8 mouse cellular contexts compared by ENCODE assay signal in the genomic region with DNA sequence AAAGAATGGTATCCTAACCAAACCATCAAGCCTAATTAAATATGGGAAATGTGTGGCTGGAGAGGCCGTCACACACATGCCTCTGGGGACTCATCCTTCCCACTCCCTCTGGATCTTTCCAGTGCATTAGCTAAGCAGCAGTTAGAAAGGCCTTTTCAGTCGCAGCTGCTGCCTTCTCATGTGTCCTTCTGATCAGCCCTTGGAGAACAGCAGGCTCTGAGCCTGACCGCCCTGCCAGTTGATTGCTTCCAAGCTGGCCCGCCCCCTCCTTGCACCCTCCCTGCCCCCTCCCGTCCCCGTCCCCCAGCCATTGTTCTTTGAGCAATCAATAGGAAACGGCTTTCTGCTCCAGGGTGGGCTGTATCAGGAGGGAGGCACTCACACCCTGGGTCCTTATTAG. TPM values are rescaled to one million over a fixed set of nuclear protein-coding genes. Genes with fewer than 3 reads are reported as not detected.
DNase-seq lines count a peak whose midpoint lies in the region; ATAC-seq lines count a peak whose summit lies in the region.

No protein-coding gene starts in this region.

- H3K4me2 ChIP-seq in embryonic facial prominence, embryonic 13.5 days = peak overlapping the region; percentile 14; the same call in 1 of the 2 replicates
- H3K4me2 ChIP-seq in midbrain, embryonic 16.5 days (ENCODE audit: low read length) = no peak overlapping the region

- no peaks in the 10 kb centered on the region for H3K27me3 ChIP-seq in embryonic facial prominence, embryonic 13.5 days
- no peaks in the 10 kb centered on the region for H3K27me3 ChIP-seq in midbrain, embryonic 16.5 days (ENCODE audit: control insufficient read depth, insufficient read depth, low read depth, low read length)

- H3K4me3 ChIP-seq in embryonic facial prominence, embryonic 13.5 days = no peak overlapping the region
- H3K4me3 ChIP-seq in midbrain, embryonic 16.5 days (ENCODE audit: low read depth, low read length) = no peak overlapping the region

- peak; percentile 40 for DNase-seq in layer of hippocampus, adult 9-11 months
- no peak for DNase-seq in layer of hippocampus, adult 8-10 months (ENCODE audit: low spot score in 2 of 2)
- DNase-seq in heart, postnatal 10 days = peak; percentile 25 to 28
- DNase-seq in urinary bladder, adult 18-20 months (ENCODE audit: low spot score in 2 of 2) = no peak
- no peak for DNase-seq in cerebellum, adult 8-10 months
- no peak for DNase-seq in urinary bladder, postnatal 10 days (ENCODE audit: low spot score)

- H3K9me3 ChIP-seq in embryonic facial prominence, embryonic 13.5 days = no peaks in the 10 kb centered on the region
- no peaks in the 10 kb centered on the region for H3K9me3 ChIP-seq in midbrain, embryonic 16.5 days (replicated peaks; ENCODE audit: control insufficient read depth, low read length, poor library complexity, severe bottlenecking)

- WGBS in embryonic facial prominence, embryonic 13.5 days = 4% methylated on average over 7 of the region's 7 CpGs
- WGBS in midbrain, embryonic 16.5 days = 2% methylated on average over 7 of the region's 7 CpGs

- intact Hi-C loops in heart, postnatal 10 days (cut with DNase I) = no loop called here

- H3K36me3 ChIP-seq in embryonic facial prominence, embryonic 13.5 days = no peaks in the 10 kb centered on the region
- H3K36me3 ChIP-seq in midbrain, embryonic 16.5 days (ENCODE audit: control insufficient read depth, insufficient read depth, low read length) = no peaks in the 10 kb centered on the region

- H3K4me1 ChIP-seq in embryonic facial prominence, embryonic 13.5 days = peaks cover 17% of the 10 kb centered on the region
- H3K4me1 ChIP-seq in midbrain, embryonic 16.5 days (ENCODE audit: control insufficient read depth, insufficient read depth, low read length) = peaks cover 7% of the 10 kb centered on the region; the same call in 1 of the 2 replicates

- ATAC-seq in embryonic facial prominence, embryonic 13.5 days (ENCODE audit: insufficient number of reproducible peaks, insufficient read depth, low FRiP score, low TSS enrichment, low read depth) = 0 out of 2 replicates have a peak, but pooled peaks have one; percentile 37
- ATAC-seq in midbrain, embryonic 16.5 days = peak; percentile 76

- H3K9ac ChIP-seq in embryonic facial prominence, embryonic 13.5 days = no peak overlapping the region
- H3K9ac ChIP-seq in midbrain, embryonic 16.5 days (ENCODE audit: low read depth, low read length) = 0 out of 2 replicates have a peak overlapping the region, but pooled peaks have one; percentile 7

- H3K27ac ChIP-seq in embryonic facial prominence, embryonic 13.5 days = peak overlapping the region; percentile 39; the same call in 1 of the 2 replicates
- H3K27ac ChIP-seq in midbrain, embryonic 16.5 days (ENCODE audit: low read length) = peak overlapping the region; percentile 26; the same call in 1 of the 2 replicates

RNA-seq across cellular contexts. Expression of gene Akap6, which starts 27.7 kb away (rescaled TPM):
- total RNA-seq in layer of hippocampus, adult 8-10 months (2022) = 100 to 1,000 TPM; 118 to 135 (median 126) TPM
- polyA plus RNA-seq in embryonic facial prominence, embryonic 13.5 days (2015; fragmentation: Nextera tagmentation; extraction: Ambion mirVana) = 1.3 and 1.4 TPM in 2 replicates
- 100 to 1,000 TPM; 110 to 131 TPM for total RNA-seq in heart, postnatal 10 days (2021)
- polyA plus RNA-seq in midbrain, embryonic 16.5 days (2015; fragmentation: Nextera tagmentation; extraction: Ambion mirVana) = 23.6 and 26.1 TPM in 2 replicates

Comparison
In these comparisons a context has a peak if more than half of its experiments do, and no peak if none do; other contexts are left out.
1. DNase-seq: peak in layer of hippocampus, adult 9-11 months (single experiment) and heart, postnatal 10 days (2 of 2); none in layer of hippocampus, adult 8-10 months (0 of 2), urinary bladder, adult 18-20 months (0 of 2), cerebellum, adult 8-10 months (single experiment) and urinary bladder, postnatal 10 days (single experiment).